Mouse (Mus musculus) layer of hippocampus, adult 8-10 months (tissue): Measurements from ENCODE around the gene Arl6ip5. TPM values are rescaled to one million over a fixed set of nuclear protein-coding genes. Genes with fewer than 3 reads are reported as not detected.
A peak's percentile ranks its signal among the peaks of the same experiment; 100 is the strongest.
"Not testable (repeated sequence)": the region's sequence is repeated elsewhere in the genome, so short reads cannot be mapped to it uniquely, and the experiment has no call there.

Experiments used
- DNase-seq, 2 experiments: peaks; one replicate each; pipeline ENCODE4 v3.0.0; 2022; ENCODE audit warnings: low spot score in 2 of 2
- total RNA-seq, 4 experiments: library from RNA; stranded (reverse); gene quantifications; 2 replicates each; pipeline ENCODE4 v1.2.4; 2022

The Arl6ip5 gene
- total RNA-seq, 4 experiments from 2014 or later, result 158 to 182 (median 170) TPM

DNA sequence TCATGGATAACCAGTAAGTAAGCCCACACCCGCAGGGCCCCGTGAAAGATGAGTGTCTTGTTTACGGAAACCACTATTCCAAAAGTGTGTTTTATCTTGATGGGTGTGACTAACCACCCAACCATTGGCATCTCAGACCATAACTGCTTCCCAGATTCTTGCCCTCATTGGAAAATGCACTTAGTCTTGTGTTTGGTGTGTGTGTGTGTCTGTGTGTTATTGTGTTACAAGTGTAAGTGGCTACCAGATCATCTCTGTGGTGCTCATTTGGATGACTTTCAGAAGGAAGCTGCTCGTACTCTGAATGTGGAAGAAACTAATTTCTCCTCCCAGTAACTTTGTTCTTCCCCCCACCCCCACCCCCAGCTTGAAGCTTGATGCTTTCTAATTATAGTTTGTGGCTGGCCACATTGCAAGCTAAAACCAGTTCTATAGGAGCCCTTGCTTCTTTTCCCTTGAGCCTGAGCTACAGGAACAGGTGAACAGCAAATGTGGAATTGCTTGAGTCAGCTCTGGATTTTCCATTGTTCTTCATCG lies 12.5 kb downstream of the Arl6ip5 start:
- DNase-seq, result no peak

- DNase-seq, result no peak
Observed at GRCm38 (mm10) chr6:97223566-97223965, 13.1 kb downstream of the Arl6ip5 start.

DNA sequence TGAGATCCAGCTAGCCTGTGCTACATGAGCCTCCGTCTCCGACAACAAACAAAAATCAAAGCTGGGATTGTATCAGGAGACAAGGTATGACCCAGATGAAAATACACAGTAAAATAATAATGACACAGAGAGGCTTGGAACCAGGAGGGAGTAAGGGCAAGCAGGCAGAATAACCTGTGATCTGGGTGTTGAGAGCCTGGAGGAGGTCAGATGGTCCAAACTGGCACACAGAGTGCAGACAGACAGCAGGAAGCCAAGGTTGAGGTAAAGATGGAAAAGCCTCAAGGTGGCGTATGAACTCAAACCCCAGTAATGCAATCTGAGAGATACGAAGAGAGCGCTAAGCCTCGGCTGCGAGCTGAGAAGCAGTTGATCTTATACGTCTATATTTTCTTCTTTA lies 14.0 kb downstream of the Arl6ip5 start:
- DNase-seq, result no peak

DNA sequence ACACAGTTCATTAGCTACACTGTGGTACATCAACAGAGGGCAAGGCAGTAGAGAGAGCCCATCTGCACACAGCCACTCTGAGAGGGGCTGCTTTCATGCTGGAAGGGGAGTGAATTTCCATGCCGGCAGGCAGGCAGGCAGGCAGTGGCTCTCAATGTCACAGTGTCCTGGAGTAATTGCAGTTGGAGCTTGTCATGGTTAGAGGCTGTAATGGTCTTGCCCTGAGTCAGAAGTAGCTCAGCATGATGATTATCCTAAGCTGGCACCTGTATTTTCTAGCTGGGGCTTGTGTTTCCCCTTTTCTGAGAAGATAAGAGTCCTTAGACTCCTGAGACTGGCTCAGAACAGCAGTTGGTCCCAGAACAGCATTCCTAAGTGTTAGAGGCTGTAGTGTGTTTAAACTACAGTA lies 15.6 kb downstream of the Arl6ip5 start:
- DNase-seq, result no peak

GRCm38 (mm10) chr6:97227067-97227847 lies 16.8 kb downstream of the Arl6ip5 start:
- DNase-seq, result no peak

GRCm38 (mm10) chr6:97234911-97235668 lies 24.6 kb downstream of the Arl6ip5 start:
- DNase-seq, result no peak

DNA sequence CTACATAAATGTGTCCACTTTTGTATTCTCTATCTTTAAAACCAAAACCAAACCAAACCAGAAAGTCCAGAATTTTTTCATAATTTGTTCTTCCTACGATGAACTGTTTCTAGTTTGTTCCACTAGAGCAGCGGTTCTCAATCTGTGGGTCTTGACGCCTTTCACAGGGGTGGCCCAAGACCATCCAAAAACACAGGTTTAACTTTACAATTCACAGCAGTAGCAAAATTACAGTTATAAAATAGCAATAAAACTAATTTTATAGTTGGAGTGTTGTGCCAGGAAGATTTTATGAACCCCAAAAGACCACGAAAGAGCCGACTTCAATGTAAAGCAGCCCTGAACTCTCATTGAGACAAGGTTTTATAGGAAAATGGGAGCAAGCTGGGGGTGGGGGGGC lies 25.6 kb downstream of the Arl6ip5 start:
- no peak for DNase-seq

- DNase-seq, result no peak
Observed at GRCm38 (mm10) chr6:97239360-97239759, 28.9 kb downstream of the Arl6ip5 start.

- no peak for DNase-seq
Observed at GRCm38 (mm10) chr6:97240092-97240491, 29.6 kb downstream of the Arl6ip5 start.

GRCm38 (mm10) chr6:97242522-97242921 lies 32.0 kb downstream of the Arl6ip5 start:
- DNase-seq, result no peak

- DNase-seq, result no peak
Observed at GRCm38 (mm10) chr6:97245200-97245599, 34.7 kb downstream of the Arl6ip5 start.

GRCm38 (mm10) chr6:97250966-97251365 lies 40.5 kb downstream of the Arl6ip5 start:
- DNase-seq, result peak; percentile 36 to 62

DNA sequence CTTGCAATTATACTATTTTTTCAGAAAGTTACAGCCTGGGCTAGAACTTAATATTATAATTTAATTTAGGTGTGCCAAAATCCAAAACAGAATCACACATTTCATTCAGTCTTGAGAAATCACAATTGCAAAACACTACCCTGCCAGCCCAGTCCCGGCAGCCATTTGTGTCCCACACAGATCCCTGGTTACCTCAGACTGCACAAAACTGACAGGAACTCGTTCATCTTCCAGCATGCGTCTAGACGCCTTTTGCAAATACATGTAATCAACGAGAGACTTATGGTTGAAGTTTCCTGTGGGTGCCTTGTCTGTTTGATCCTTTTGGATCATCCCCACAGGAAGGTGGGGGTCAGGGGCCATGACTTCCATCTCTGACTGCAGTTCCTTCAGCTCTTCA lies 41.6 kb downstream of the Arl6ip5 start:
- DNase-seq, result no peak

GRCm38 (mm10) chr6:97252711-97253221 lies 42.3 kb downstream of the Arl6ip5 start, which contains the start of gene Lmod3:
TSS of gene Lmod3 (minus strand) at chr6:97252759.
- no peak for DNase-seq

- DNase-seq, result no peak
Observed at GRCm38 (mm10) chr6:97258489-97258888, 48.0 kb downstream of the Arl6ip5 start.

DNA sequence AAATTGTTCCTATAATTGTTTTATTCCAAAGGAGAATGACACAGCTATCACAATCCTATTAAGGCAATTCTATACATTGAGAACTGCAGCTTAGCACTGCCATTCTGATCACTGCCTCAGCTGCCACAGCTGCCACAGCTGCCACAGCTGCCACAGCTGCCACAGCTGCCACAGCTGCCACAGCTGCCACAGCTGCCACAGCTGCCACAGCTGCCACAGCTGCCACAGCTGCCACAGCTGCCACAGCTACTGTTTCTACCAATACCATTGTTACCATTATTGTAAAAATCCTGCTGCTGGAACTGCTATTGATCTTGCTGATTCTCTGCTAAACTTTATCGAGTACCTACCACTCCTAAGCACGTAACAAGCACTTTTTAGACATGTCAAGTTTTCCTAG lies 49.4 kb downstream of the Arl6ip5 start:
- DNase-seq, result not testable (repeated sequence)

GRCm38 (mm10) chr6:97262229-97262628 lies 51.7 kb downstream of the Arl6ip5 start:
- DNase-seq, result no peak

DNA sequence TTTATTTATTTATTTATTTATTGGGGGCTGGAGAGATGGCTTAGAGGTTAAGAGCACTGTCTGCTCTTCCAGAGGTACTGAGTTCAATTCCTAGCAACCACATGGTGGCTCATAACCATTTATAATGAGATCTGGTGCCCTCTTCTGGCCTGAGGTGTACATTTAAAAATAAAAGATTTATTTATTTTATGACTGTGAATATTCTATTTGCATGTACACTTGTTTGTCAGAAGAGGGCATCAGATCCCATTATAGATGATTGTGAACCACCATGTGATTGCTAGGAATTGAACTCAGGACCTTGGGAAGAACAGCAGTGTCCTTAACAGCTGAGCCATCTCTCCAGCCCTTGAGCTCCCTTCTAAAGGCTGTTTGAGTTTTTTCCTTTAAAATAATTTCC lies 53.3 kb downstream of the Arl6ip5 start:
- DNase-seq, result not testable (repeated sequence)

GRCm38 (mm10) chr6:97265240-97265639 lies 54.8 kb downstream of the Arl6ip5 start:
- no peak for DNase-seq

DNA sequence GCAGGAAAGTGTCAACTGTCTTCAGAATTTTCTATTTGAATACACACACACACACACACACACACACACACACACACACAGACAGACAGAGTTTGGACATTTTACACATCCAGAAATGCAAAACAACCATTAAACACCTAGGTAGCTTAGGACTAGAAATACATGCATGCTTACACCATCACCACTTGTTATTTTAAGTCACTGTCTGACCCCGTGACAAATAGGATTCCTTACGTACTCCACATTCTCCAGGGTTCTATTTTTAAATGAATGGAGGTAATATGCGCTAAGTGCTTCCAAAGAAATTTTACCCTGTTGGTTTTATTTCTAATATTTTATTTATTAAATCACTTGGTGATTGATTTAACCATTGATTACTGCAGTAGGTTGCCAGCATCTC lies 55.2 kb downstream of the Arl6ip5 start:
- no peak for DNase-seq

GRCm38 (mm10) chr6:97266661-97267060 lies 56.2 kb downstream of the Arl6ip5 start:
- no peak for DNase-seq

- no peak for DNase-seq
Observed at GRCm38 (mm10) chr6:97267132-97267531, 56.6 kb downstream of the Arl6ip5 start.
